Mouse (Mus musculus) limb, embryonic 14.5 days (tissue): ENCODE data around the gene Bclaf3. TPM values are rescaled to one million over a fixed set of nuclear protein-coding genes. Genes with fewer than 3 reads are reported as not detected.
"Not testable (repeated sequence)": the region's sequence is repeated elsewhere in the genome, so short reads cannot be mapped to it uniquely, and the experiment has no call there.

Source experiments
- ATAC-seq: fragments of 200-750 bp; cut with Nextera tagmentation; 2 replicates; pipeline ENCODE4 v1.8.0; 2017; ENCODE audit warnings: low read depth, moderate number of reproducible peaks, moderate TSS enrichment; ENCODE audit not compliant: low FRiP score
- DNase-seq: peaks from one replicate; pipeline ENCODE4 v3.0.0-alpha.2; 2015; ENCODE audit warnings: low spot score
- H3K27ac ChIP-seq: fragments of 300-500 bp; sonication (generic); replicated peaks from 2 replicates; pipeline ENCODE4 v1.5.1; 2014; ENCODE audit warnings: low read depth, mild to moderate bottlenecking, low read length, moderate library complexity, mixed read lengths
- H3K27me3 ChIP-seq: fragments of 300-500 bp; sonication (generic); 2 replicates; pipeline ENCODE4 v1.6.1; 2014; ENCODE audit warnings: low read length, mixed read lengths; ENCODE audit not compliant: control insufficient read depth, insufficient read depth
- H3K36me3 ChIP-seq: fragments of 300-500 bp; sonication (generic); 2 replicates; pipeline ENCODE4 v1.6.1; 2014; ENCODE audit warnings: mild to moderate bottlenecking, low read length, moderate library complexity, mixed read lengths; ENCODE audit not compliant: control insufficient read depth, insufficient read depth
- H3K4me1 ChIP-seq: fragments of 300-500 bp; sonication (generic); 2 replicates; pipeline ENCODE4 v1.6.1; 2014; ENCODE audit warnings: antibody characterized with exemption, low read length, mixed read lengths; ENCODE audit not compliant: control insufficient read depth, insufficient read depth
- H3K4me2 ChIP-seq: fragments of 300-500 bp; sonication (generic); replicated peaks from 2 replicates; pipeline ENCODE4 v1.6.1; 2014; ENCODE audit warnings: low read depth, mild to moderate bottlenecking, low read length, moderate library complexity; ENCODE audit not compliant: severe bottlenecking
- H3K4me3 ChIP-seq: fragments of 300-500 bp; sonication (generic); replicated peaks from 2 replicates; pipeline ENCODE4 v1.5.1; 2014; ENCODE audit warnings: low read length
- H3K9ac ChIP-seq: fragments of 300-500 bp; sonication (generic); 2 replicates; pipeline ENCODE4 v1.6.1; 2014; ENCODE audit warnings: mild to moderate bottlenecking, low read depth, low read length, moderate library complexity; ENCODE audit not compliant: severe bottlenecking
- H3K9me3 ChIP-seq: fragments of 300-500 bp; sonication (generic); 2 replicates; pipeline ENCODE4 v1.6.1; 2016; ENCODE audit warnings: low read length; ENCODE audit not compliant: control insufficient read depth
- POLR2A ChIP-seq: fragments of 200-500 bp; IDR thresholded peaks from 2 replicates; pipeline ENCODE4 v1.8.0; 2012; ENCODE audit warnings: inconsistent platforms, mild to moderate bottlenecking, moderate library complexity, borderline replicate concordance; ENCODE audit not compliant: insufficient read depth, insufficient read length; ENCODE audit errors: extremely low read depth
- WGBS: fragments of 180-500 bp; shearing (Covaris S2); extraction: QIAGEN DNeasy Blood & Tissue Kit; methylation state at CpG from one replicate; pipeline ENCODE4 v1.1.7; 2014; 5-methylcytosine and 5-hydroxymethylcytosine counted together
- polyA plus RNA-seq, 2 experiments: library from polyadenylated mRNA; depleted of rRNA in 1 of 2; stranded (reverse) in 1 of 2; unstranded in 1 of 2; fragments of >200 nt; fragmentation: Nextera tagmentation in 1 of 2; extraction: Ambion mirVana in 1 of 2; gene quantifications; 2 replicates each; pipeline versions ENCODE4 v1.2.1 to v1.2.3; 2012 to 2014

Gene Bclaf3
- polyA plus RNA-seq, 2 experiments = 17.1 to 19.0 TPM

DNA sequence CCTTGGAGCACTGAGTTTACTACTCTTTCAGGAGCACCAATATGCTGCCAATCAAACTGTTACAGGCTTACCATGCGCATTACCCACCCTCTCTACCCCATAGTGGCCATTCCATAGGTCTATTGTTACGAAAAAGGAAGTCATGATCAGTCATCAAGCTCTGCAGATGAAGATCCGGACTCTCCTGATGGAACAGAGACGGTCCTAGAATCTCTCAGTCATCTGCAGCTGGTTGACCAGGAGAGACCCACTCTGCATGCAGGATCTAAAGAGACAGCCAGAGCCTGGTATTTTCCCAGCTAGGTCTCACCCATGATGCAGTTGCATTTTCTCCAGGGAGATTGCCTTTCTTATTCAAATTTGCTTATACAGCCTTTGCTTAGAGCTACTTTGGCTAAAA, 3.8 kb upstream of the Bclaf3 start:
- H3K36me3 ChIP-seq = no peaks in the 10 kb centered on the region
- WGBS = 75% methylated on average over 4 of the region's 4 CpGs
- H3K9me3 ChIP-seq = no peaks in the 10 kb centered on the region
- H3K4me3 ChIP-seq = no peak overlapping the region
- no peak overlapping the region for H3K4me2 ChIP-seq
- no peak for TF ChIP-seq POLR2A
- ATAC-seq (no peak), DNase-seq (no peak)
- H3K27ac ChIP-seq = no peak overlapping the region
- H3K27me3 ChIP-seq = no peaks in the 10 kb centered on the region
- H3K4me1 ChIP-seq = no peaks in the 10 kb centered on the region
- no peak overlapping the region for H3K9ac ChIP-seq

GRCm38 (mm10) chrX:159532427-159532810, 5.9 kb downstream of the Bclaf3 start:
- H3K4me2 ChIP-seq = peak overlapping the region; percentile 48
- H3K4me3 ChIP-seq = peak overlapping the region; percentile 58
- H3K27me3 ChIP-seq = no peaks in the 10 kb centered on the region
- H3K9ac ChIP-seq = peak overlapping the region; percentile 63
- H3K9me3 ChIP-seq = no peaks in the 10 kb centered on the region
- 25% methylated on average over 21 of the region's 38 CpGs for WGBS
- peak overlapping the region; percentile 58; the same call in 1 of the 2 replicates for H3K27ac ChIP-seq
- H3K4me1 ChIP-seq = no peaks in the 10 kb centered on the region
- DNase-seq = peak; percentile 91
- no peak for TF ChIP-seq POLR2A
- no peaks in the 10 kb centered on the region for H3K36me3 ChIP-seq
- peak; percentile 97 for ATAC-seq

- Histone ChIP-seq H3K4me3 (peak overlapping the region; percentile 58), H3K36me3 (no peaks in the 10 kb centered on the region), H3K27me3 (no peaks in the 10 kb centered on the region), H3K27ac (peak overlapping the region; percentile 58; the same call in 1 of the 2 replicates), H3K4me2 (peak overlapping the region; percentile 48), H3K9me3 (no peaks in the 10 kb centered on the region), H3K9ac (peak overlapping the region; percentile 63), H3K4me1 (no peaks in the 10 kb centered on the region)
- ATAC-seq = peak; percentile 59
- no peak for DNase-seq
- TF ChIP-seq POLR2A = no peak
- WGBS = 12% methylated on average over 16 of the region's 56 CpGs
Measured at GRCm38 (mm10) chrX:159532811-159533462, 6.4 kb downstream of the Bclaf3 start.

- H3K4me3 ChIP-seq = no peak overlapping the region
- no peak for TF ChIP-seq POLR2A
- no peaks in the 10 kb centered on the region for H3K27me3 ChIP-seq
- no peak overlapping the region for H3K4me2 ChIP-seq
- H3K27ac ChIP-seq = no peak overlapping the region
- DNase-seq (no peak), ATAC-seq (no peak)
- no peaks in the 10 kb centered on the region for H3K36me3 ChIP-seq
- no peak overlapping the region for H3K9ac ChIP-seq
- no peaks in the 10 kb centered on the region for H3K4me1 ChIP-seq
- H3K9me3 ChIP-seq = no peaks in the 10 kb centered on the region
- WGBS = 85% methylated on average over 18 of the region's 18 CpGs
Measured at GRCm38 (mm10) chrX:159541936-159542335, 15.4 kb downstream of the Bclaf3 start.

DNA sequence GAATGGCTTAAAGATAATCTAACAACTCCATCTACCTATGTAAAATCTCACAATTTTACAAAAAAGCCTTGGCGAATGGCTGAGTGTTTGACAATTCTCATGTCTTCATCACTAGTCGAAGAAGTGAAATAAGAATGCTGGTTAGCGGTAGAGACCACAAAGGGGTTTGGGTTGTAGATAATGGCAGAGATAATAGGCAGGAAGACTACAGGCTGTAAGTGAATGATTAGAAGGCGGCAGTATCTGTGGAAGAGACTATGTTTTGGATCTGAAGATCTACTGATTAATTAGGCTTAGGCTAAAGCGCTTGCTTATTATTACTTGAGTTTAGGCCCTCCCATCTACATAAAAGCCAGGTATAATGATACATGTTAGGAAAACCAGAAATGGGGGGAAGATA, 20.6 kb downstream of the Bclaf3 start:
- no peaks in the 10 kb centered on the region for H3K27me3 ChIP-seq

DNA sequence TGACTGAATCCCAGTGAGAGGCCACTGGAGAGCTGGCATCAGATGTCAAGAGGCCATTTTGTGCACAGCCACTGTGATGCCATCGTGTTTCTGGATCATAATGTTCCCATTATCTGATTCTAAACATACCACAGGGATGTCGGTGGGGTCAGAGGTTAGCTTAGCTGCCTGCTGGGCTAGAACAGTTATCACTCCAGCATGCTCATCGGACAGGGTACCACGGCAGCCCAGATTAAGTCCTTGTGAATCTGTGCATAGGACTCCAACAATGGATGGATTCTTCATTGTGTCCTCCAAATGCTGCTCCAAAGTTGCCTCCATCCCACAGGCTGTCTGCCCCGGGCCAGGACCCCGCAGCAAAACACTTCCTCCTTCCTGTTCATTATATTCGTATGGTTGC, 58.2 kb downstream of the Bclaf3 start:
- not testable (repeated sequence) for H3K9me3 ChIP-seq, H3K4me2 ChIP-seq, ATAC-seq, H3K27ac ChIP-seq, DNase-seq, H3K36me3 ChIP-seq, H3K27me3 ChIP-seq, H3K4me3 ChIP-seq, H3K9ac ChIP-seq, H3K4me1 ChIP-seq
- 87% methylated on average over 4 of the region's 7 CpGs for WGBS

More for the DNA sequence above, 20.6 kb downstream of the Bclaf3 start:
- no peaks in the 10 kb centered on the region for H3K4me1 ChIP-seq
- H3K4me2 ChIP-seq = no peak overlapping the region
- no peak overlapping the region for H3K27ac ChIP-seq
- DNase-seq (no peak), ATAC-seq (no peak)
- 95% methylated on average over 5 of the region's 5 CpGs for WGBS
- no peak for TF ChIP-seq POLR2A
- no peak overlapping the region for H3K9ac ChIP-seq
- no peaks in the 10 kb centered on the region for H3K9me3 ChIP-seq
- H3K4me3 ChIP-seq = no peak overlapping the region
- H3K36me3 ChIP-seq = no peaks in the 10 kb centered on the region
